Mouse (Mus musculus) heart, postnatal 0 days (tissue): ENCODE data around the gene Gm10382. TPM values are rescaled to one million over a fixed set of nuclear protein-coding genes. Genes with fewer than 3 reads are reported as not detected.
"Not testable (repeated sequence)": the region's sequence is repeated elsewhere in the genome, so short reads cannot be mapped to it uniquely, and the experiment has no call there.

Experiments used
- ATAC-seq: fragments of 200-750 bp; cut with Nextera tagmentation; 2 replicates; pipeline ENCODE4 v1.8.0; 2017; ENCODE audit warnings: low read depth, moderate number of reproducible peaks, moderate library complexity; ENCODE audit not compliant: insufficient read depth
- DNase-seq: peaks from one replicate; pipeline ENCODE4 v3.0.0-alpha.2; 2016; ENCODE audit warnings: low spot score
- H3K27ac ChIP-seq: fragments of 300-500 bp; sonication (generic); 2 replicates; pipeline ENCODE4 v1.5.1; 2014; ENCODE audit warnings: low read depth, mild to moderate bottlenecking
- H3K27me3 ChIP-seq: fragments of 300-500 bp; sonication (generic); 2 replicates; pipeline ENCODE4 v1.6.1; 2014; ENCODE audit warnings: low read length, mixed read lengths; ENCODE audit not compliant: control insufficient read depth, insufficient read depth
- H3K36me3 ChIP-seq: fragments of 300-500 bp; sonication (generic); replicated peaks from 2 replicates; pipeline ENCODE4 v1.6.1; 2014; ENCODE audit warnings: low read length, mixed read lengths; ENCODE audit not compliant: control insufficient read depth, insufficient read depth
- H3K4me1 ChIP-seq: fragments of 300-500 bp; sonication (generic); 2 replicates; pipeline ENCODE4 v1.6.1; 2014; ENCODE audit warnings: antibody characterized with exemption; ENCODE audit not compliant: control insufficient read depth, insufficient read depth
- H3K4me2 ChIP-seq: fragments of 300-500 bp; sonication (generic); 2 replicates; pipeline ENCODE4 v1.6.1; 2014; ENCODE audit warnings: low read depth, mild to moderate bottlenecking, low read length, moderate library complexity
- H3K4me3 ChIP-seq: fragments of 300-500 bp; sonication (generic); 2 replicates; pipeline ENCODE4 v1.5.1; 2014; ENCODE audit warnings: low read depth, low read length
- H3K9ac ChIP-seq: fragments of 300-500 bp; sonication (generic); replicated peaks from 2 replicates; pipeline ENCODE4 v1.6.1; 2014; ENCODE audit warnings: low read depth, low read length, mixed read lengths
- H3K9me3 ChIP-seq: fragments of 300-500 bp; sonication (generic); replicated peaks from 2 replicates; pipeline ENCODE4 v1.6.1; 2016; ENCODE audit warnings: low read length; ENCODE audit not compliant: control insufficient read depth
- CTCF ChIP-seq: IDR thresholded peaks from 2 replicates; pipeline ENCODE4 v1.5.1; 2016; ENCODE audit warnings: antibody characterized with exemption, control low read depth, low read depth
- EP300 ChIP-seq: IDR thresholded peaks from 2 replicates; pipeline ENCODE4 v1.6.1; 2016; ENCODE audit warnings: antibody characterized with exemption, low read depth
- WGBS: fragments of 180-500 bp; shearing (Covaris S2); extraction: QIAGEN DNeasy Blood & Tissue Kit; methylation state at CpG from one replicate; pipeline ENCODE4 v1.1.7; 2014; 5-methylcytosine and 5-hydroxymethylcytosine counted together
- polyA plus RNA-seq: library from polyadenylated mRNA; unstranded; fragments of >200 nt; fragmentation: Nextera tagmentation; extraction: Ambion mirVana; gene quantifications from 2 replicates; pipeline ENCODE4 v1.2.1, GENCODE M21; 2015
- total RNA-seq: library from RNA; depleted of rRNA; stranded (reverse); fragments of >200 nt; gene quantifications from 2 replicates; pipeline ENCODE4 v1.2.3, GENCODE M21; 2014; ENCODE audit warnings: low replicate concordance

Gene Gm10382
- total and polyA plus RNA-seq, 2 experiments from 2014 or later: 0.78 TPM; not detected in 1

GRCm38 (mm10) chr5:125391609-125392008 lies 2.5 kb downstream of the Gm10382 start:
- Histone ChIP-seq H3K27ac (peak overlapping the region; percentile 97), H3K4me1 (peaks cover 25% of the 10 kb centered on the region), H3K36me3 (0 out of 2 replicates have a peak, but pooled peaks cover 6% of the 10 kb centered on the region), H3K4me3 (no peak overlapping the region), H3K27me3 (no peaks in the 10 kb centered on the region), H3K9ac (peak overlapping the region; percentile 44; the same call in 1 of the 2 replicates), H3K9me3 (no peaks in the 10 kb centered on the region), H3K4me2 (peak overlapping the region; percentile 45)
- DNase-seq: peak; percentile 91
- TF ChIP-seq EP300 (peak; percentile 81), CTCF (no peak)
- WGBS: 27% methylated on average over 5 of the region's 5 CpGs
- no peak for ATAC-seq

GRCm38 (mm10) chr5:125392176-125392575 lies 3.1 kb downstream of the Gm10382 start:
- not testable (repeated sequence) for ATAC-seq, H3K9me3 ChIP-seq, DNase-seq, H3K36me3 ChIP-seq, H3K27me3 ChIP-seq
- peak overlapping the region; percentile 32; the same call in 1 of the 2 replicates for H3K9ac ChIP-seq
- H3K4me3 ChIP-seq: 0 out of 2 replicates have a peak overlapping the region, but pooled peaks have one; percentile 19
- peak overlapping the region; percentile 97 for H3K27ac ChIP-seq
- WGBS: 93% methylated on average over 4 of the region's 4 CpGs
- peaks cover 25% of the 10 kb centered on the region for H3K4me1 ChIP-seq
- peak overlapping the region; percentile 45 for H3K4me2 ChIP-seq

GRCm38 (mm10) chr5:125392618-125392976 lies 3.5 kb downstream of the Gm10382 start:
- peak overlapping the region; percentile 32; the same call in 1 of the 2 replicates for H3K9ac ChIP-seq
- peak overlapping the region; percentile 34 for H3K4me2 ChIP-seq
- 13% methylated on average over 1 of the region's 1 CpGs for WGBS
- no peaks in the 10 kb centered on the region for H3K27me3 ChIP-seq
- peak overlapping the region; percentile 97 for H3K27ac ChIP-seq
- peaks cover 25% of the 10 kb centered on the region for H3K4me1 ChIP-seq
- no peak for TF ChIP-seq EP300
- no peak for TF ChIP-seq CTCF
- ATAC-seq (no peak), DNase-seq (no peak)
- 0 out of 2 replicates have a peak, but pooled peaks cover 6% of the 10 kb centered on the region for H3K36me3 ChIP-seq
- no peaks in the 10 kb centered on the region for H3K9me3 ChIP-seq
- peak overlapping the region; percentile 19; the same call in 1 of the 2 replicates for H3K4me3 ChIP-seq

- Histone ChIP-seq H3K36me3 (0 out of 2 replicates have a peak, but pooled peaks cover 5% of the 10 kb centered on the region), H3K4me3 (peak overlapping the region; percentile 19), H3K9me3 (no peaks in the 10 kb centered on the region), H3K27ac (peak overlapping the region; percentile 97), H3K9ac (peak overlapping the region; percentile 39), H3K27me3 (no peaks in the 10 kb centered on the region), H3K4me2 (peak overlapping the region; percentile 48), H3K4me1 (peaks cover 25% of the 10 kb centered on the region)
- WGBS: under 1% methylated on average over 20 of the region's 20 CpGs
- DNase-seq: peak; percentile 99
- peak; percentile 89 for ATAC-seq
- TF ChIP-seq EP300: peak; percentile 93
- no peak for TF ChIP-seq CTCF
Observed at GRCm38 (mm10) chr5:125392977-125393621, 4.0 kb downstream of the Gm10382 start.

GRCm38 (mm10) chr5:125393622-125394603 lies 4.8 kb downstream of the Gm10382 start:
- H3K36me3 ChIP-seq: no peaks in the 10 kb centered on the region
- ATAC-seq (no peak), DNase-seq (peak; percentile 93)
- no peaks in the 10 kb centered on the region for H3K27me3 ChIP-seq
- H3K9me3 ChIP-seq: no peaks in the 10 kb centered on the region
- H3K4me1 ChIP-seq: peaks cover 25% of the 10 kb centered on the region
- H3K9ac ChIP-seq: peak overlapping the region; percentile 39
- peak overlapping the region; percentile 19 for H3K4me3 ChIP-seq
- peak overlapping the region; percentile 97 for H3K27ac ChIP-seq
- TF ChIP-seq CTCF (no peak), EP300 (no peak)
- peak overlapping the region; percentile 48 for H3K4me2 ChIP-seq
- 11% methylated on average over 23 of the region's 25 CpGs for WGBS
